Mouse (Mus musculus): Measurements from ENCODE around the gene Prdx6.
A peak's percentile ranks its signal among the peaks of the same experiment; 100 is the strongest.
"Not testable (repeated sequence)": the region's sequence is repeated elsewhere in the genome, so short reads cannot be mapped to it uniquely, and the experiment has no call there.

The Prdx6 gene

DNA sequence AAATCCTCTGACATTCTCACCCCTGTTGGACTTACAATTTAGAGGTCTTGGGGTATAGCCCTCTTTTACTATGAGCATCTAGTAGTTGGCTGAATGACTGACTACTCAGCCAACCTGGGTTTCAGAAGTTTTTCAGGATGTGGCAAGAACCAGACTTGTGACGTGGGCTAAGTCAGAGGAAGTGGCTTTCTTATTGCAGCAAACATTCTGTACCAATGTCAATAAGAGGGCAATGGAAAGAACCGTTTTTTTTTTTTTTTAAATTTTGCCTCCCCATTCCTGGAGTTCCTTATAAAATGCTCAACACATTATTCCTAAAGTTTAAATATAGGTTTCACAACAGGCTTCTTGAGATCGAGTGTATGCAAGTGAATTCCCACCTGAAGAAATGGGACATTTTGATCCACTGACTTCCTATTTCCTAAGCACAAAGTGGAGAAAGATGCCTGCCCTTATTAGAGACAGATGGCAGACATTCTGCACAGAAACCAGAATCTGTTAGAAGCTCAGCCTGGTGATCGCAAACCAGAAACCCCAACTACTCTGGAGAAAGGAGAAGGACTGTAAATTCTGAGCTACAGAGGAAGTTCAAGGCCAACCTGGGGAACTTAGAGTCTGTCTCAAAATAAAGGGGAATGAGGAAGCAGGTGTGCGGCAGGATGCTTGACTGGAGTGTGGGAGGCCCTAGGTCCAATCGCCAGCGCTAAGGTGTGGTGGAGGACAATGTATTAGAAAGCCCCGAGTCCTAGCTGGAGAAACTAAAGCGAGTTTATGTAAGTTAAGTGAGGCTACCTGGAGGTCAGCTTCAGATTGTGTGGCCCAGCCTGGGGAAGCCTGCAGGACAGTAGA lies 622 bp upstream of the Prdx6 start:
- no peak for DNase-seq (ENCODE audit: low spot score)

DNA sequence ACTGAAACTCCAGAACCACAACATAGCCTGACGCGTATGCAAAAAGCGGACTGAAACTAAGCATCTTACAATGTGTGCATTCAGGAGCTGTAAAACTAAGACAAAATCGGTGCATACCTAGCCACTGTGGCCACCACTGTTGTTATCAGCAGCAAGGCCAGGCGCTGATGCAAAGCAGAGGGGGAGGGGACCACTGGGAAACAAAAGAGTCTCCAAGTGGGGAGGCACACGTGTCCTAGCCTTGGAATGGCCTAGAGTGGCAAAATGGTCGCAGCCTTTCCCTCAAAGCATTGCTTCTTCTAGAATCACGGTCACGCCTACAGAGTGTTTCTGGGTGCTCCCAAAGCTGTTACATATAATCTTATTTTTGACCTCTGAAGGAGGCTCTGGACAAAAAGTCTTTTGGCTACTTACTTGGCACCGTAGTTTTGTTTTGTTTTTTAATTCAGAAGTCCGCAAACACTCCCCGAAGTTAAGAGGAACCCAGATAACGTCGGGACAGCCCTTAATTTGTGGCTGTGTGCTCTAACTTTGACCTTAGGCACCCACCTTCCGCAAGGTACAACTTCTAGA lies 902 bp downstream of the Prdx6 start:
- DNase-seq (ENCODE audit: low spot score): no peak

DNA sequence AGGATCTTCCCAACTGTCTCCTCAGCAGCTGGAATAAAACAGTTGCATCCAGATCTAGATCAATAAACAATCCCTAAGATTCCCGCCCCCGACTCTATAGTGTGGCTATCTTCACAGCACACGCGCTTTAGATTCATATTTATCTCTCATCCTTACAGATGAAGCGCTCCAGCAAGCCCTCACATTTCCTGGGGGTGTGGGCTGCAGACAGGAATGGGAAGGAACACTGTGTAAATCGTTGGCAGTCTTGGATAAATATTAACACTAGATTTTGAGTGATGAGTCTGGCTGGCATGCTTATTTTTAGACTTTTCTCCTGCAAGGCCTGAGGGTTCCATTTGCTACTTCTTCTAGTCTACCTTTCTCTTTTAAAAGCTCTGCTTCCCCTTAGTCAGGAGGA lies 1.6 kb downstream of the Prdx6 start:
- no peak for DNase-seq (ENCODE audit: low spot score)

DNA sequence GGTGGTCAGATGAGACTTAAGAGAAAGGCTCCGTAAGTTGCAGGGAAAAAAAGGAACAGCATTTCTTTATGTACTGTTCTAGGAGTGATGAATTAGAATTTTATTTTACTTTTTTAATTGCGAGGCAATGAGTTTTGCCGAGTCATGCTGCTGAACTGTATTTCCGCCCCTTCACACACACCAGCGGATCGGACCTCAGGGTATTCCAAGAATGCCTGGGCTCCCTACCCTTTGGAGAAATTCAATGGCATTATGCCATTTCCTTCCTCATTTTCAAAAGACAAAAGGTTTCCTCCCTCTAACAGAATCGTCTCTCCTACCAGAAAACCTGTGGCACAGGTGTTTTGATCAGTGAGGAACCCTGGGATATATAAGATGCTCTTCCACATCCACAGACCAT lies 2.3 kb downstream of the Prdx6 start:
- no peak for DNase-seq (ENCODE audit: low spot score)

DNA sequence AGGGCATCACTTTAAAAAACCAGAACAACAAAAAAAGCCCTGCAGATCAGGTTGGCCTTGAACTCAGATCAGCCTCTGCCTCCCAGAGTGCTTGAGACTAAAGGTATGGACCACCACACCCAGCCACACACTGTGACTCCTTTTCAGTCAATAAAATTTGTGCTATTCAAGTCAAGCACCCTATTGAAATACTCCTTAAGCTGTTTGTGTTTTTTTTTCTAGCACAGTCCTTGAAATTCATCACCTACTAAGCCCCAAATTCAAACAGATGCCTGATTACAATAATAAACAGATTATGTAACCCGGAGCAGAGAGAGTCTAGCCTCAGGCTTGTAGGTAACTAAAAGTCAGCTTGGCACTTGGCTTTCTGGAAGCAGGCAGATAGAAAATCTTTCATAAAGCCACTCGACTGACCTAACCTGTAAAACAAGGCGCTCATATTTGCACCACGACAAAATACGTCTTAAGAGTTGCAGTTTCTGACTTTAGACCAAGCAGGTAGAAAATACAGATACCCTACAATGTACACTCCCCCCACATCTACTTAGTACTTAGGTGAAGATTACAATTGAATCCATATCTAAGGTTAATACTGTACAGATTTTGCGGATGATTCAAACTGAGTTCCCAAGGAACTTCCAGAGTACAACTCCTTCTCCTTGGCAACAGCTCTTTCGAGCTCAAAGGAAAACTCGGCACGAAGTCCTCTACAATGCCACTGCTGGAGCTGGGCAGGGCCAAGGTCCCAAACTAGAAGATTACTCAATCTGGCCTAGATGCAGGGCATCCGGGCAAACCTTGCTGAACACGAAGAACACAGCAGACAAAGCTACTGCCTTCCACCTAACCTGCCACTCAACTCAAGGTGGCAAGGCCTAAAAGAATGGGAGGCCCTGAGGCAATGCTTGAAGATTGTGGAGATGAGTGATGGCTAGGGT lies 3.1 kb downstream of the Prdx6 start:
- no peak for DNase-seq (ENCODE audit: low spot score)

DNA sequence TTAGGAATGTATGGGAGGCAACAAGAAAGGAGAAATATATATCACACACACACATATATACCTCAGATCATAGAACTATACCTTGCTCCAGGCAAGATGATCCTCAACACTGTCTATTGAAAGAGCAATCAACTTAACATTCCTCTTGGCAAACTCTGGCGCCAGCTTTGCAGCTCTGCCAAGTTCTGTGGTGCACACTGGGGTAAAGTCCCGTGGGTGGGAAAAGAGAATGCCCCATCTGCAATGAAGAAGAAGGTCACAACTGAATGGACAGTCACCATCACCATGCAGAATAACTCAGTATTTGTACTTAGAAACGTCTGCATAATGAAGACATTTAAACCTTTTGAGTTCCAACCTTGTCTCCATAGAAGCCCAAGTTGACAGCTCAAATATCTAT lies 3.8 kb downstream of the Prdx6 start:
- no peak for DNase-seq (ENCODE audit: low spot score)

GRCm38 (mm10) chr1:161237750-161238149 lies 13.3 kb downstream of the Prdx6 start:
- no peak for DNase-seq (ENCODE audit: low spot score)

GRCm38 (mm10) chr1:161237339-161237738 lies 13.7 kb downstream of the Prdx6 start:
- DNase-seq (ENCODE audit: low spot score): no peak

- DNase-seq (ENCODE audit: low spot score): no peak
These were observed 17.7 kb downstream of the Prdx6 start for GRCm38 (mm10) chr1:161233226-161233839.

DNA sequence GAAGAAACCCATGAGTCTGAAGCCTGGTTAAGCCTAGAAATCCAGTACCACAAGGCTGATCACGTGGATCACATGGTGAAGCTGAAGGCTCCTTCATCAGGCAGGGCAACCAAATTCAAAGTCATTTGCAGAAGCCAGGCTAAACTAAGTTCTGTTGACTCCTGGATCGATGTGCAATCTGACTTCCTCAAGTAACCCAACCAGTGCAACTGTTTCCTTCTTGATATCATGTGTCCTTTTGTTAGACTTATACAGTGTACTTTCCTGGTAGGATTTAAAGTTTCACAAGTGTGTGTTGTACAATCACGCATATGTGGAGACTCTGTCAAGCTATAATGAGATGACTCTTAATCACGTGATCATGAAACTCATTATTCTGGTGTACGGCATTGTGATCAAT lies 18.8 kb downstream of the Prdx6 start:
- DNase-seq (ENCODE audit: low spot score): no peak

DNA sequence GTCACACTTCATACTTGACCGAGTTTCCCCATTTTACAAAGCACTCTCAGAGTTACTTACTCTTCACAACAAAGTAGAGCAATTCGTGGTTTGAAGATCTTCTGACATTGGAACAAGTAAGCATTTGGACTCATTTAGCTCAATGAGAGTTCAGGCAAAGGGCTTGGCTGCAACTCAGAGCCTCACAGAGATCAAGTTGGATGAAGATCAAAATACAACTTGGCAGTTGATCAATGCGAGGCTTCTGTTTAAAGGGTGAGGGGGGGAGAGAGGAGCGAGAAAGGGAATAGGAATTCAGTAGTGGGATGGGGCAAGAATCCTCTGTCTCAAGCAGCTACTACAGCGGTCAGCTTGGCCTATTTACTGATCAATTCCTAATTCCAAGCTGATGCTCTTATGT lies 26.2 kb downstream of the Prdx6 start:
- peak; percentile 6 for DNase-seq (ENCODE audit: low spot score)

DNA sequence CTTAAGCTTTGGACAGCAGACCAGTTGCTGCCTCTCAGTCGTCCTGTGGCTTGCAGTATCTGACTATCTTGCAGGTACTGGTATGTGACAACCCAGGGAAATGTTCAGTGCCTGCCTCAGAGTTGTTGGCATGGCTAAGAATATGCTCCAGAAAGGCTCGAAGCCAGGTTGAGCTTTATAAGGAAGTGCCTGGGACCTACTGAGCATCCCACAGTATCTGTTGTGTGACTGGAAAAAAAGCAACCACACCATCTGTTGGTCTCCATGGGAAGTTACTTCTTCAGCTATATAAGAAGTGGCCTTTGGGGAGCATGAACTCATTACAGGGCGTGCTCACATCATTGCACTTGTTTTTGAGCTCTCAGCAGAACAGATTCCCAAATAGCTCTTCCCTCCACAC lies 31.2 kb downstream of the Prdx6 start:
- no peak for DNase-seq (ENCODE audit: low spot score)

GRCm38 (mm10) chr1:161214465-161214864 lies 36.6 kb downstream of the Prdx6 start:
- DNase-seq (ENCODE audit: low spot score): no peak

- DNase-seq (ENCODE audit: low spot score): no peak
These were observed 51.2 kb downstream of the Prdx6 start for GRCm38 (mm10) chr1:161199856-161200255.

- DNase-seq (ENCODE audit: low spot score): not testable (repeated sequence)
These were observed 54.7 kb downstream of the Prdx6 start for GRCm38 (mm10) chr1:161196364-161196763.

DNA sequence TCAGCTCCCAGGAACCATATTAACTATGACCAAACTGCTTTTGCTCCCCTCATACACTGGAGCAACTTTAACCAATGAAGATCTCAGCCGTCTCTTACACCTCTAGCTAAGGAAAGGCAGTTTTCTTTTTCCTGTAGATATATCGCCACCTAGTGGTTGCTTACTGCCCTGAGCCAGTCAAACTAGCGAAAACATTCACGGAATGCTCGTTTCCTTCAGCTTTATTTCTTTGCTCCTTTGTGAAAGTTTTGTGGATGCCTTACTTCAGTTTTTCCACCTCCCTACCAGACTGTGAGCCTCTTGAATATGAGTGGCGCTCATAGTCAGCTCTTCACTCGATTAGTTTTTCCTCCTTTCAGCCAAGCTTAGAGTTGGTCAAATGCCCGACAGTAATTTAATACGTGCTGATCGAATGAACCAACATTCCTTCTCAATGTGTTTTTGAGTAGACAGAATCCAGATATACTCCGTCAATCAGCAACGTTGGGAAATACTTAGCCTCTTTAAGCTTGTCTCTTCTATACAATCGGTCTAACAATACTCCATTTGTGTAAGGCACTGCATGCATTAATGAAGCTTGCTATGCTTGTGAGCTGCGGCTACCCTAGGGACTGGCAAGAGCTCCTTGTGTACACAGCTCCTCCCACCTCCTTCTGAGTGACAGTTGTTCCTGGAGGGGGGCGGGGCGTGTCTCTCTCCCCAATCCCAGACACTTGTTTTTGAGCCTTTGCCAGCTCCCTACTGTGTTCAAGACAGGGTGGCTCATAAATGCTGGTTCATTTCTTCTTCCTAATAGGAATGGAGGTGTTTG lies 55.3 kb downstream of the Prdx6 start:
- DNase-seq (ENCODE audit: low spot score): peak; percentile 29

GRCm38 (mm10) chr1:161190253-161190910 lies 60.6 kb downstream of the Prdx6 start:
- no peak for DNase-seq (ENCODE audit: low spot score)

Data from ovary, postnatal 10 days (tissue).